Mouse (Mus musculus) embryo, embryonic 10.5 days (tissue): ENCODE data around the gene B430306N03Rik.
A peak's percentile ranks its signal among the peaks of the same experiment; 100 is the strongest.

ENCODE experiments used
- DNase-seq: peaks from one replicate; pipeline ENCODE4 v3.0.0-alpha.2; 2015; ENCODE audit warnings: low spot score

Gene B430306N03Rik

DNA sequence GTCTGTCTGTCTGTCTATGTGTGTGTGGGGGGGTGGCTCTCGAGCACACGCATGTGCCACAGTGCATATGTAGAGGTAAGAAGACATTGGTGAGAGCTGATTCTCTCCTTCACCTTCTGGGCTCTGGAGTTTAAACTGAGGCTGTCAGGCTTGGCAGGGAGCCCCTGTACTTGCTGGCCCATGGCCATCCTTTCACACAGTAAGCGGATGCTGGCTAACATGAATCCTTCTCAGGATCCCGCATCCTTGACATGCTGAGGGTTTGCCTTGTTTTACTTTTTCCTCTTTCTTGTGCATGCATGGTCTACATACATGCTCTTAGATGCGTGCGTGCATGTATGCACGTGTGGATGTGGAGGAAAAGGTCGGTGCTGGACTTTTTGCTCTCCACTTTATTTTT, 47.0 kb downstream of the B430306N03Rik start:
- DNase-seq: no peak

GRCm38 (mm10) chr17:48363421-48363965, 47.6 kb downstream of the B430306N03Rik start:
- DNase-seq: no peak

GRCm38 (mm10) chr17:48365511-48366155, 49.7 kb downstream of the B430306N03Rik start:
- DNase-seq: peak; percentile 8

DNA sequence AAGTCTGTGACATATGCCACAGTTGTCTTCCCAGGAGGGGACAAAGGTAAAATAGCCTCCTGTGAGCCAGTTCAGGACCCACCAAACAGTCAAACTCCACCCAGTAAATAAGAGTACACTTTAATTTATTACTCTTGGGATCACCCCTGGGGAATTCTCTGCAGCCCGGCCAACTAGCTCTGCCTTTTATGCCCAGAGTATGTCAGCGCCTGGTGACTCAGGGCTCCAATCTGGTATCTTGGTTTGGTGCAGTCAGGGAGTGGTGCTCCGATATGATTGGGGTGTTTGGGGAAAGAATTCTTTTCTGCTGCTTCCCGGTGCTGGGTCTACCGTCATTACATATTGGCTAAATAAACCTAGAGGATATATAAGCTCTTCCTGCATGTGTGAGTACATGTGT, 50.9 kb downstream of the B430306N03Rik start:
- no peak for DNase-seq

DNA sequence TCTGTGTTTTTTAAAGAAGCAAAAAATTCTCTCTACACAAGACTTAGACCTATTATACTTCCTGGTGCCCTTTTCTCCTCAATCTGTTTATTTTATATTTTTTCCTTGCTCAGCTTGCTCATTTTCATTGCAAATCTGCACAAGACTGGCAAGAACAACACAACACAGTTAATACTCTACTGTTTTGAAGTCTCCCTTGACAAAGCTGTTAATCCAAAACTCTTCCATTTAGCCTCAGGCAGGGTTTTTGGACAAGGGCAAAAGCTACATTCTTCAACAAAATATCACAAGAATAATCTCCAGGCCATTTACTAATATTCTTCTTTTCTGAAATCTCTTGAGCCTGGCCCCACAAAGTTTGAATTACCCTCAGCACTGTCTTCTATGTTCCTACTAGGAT, 55.7 kb downstream of the B430306N03Rik start:
- DNase-seq: no peak

GRCm38 (mm10) chr17:48372987-48373386, 57.0 kb downstream of the B430306N03Rik start:
- DNase-seq: no peak

- DNase-seq: no peak
Measured at GRCm38 (mm10) chr17:48376102-48376501, 60.2 kb downstream of the B430306N03Rik start.
